Mouse (Mus musculus): ENCODE measurements around the gene Pyurf. TPM values are rescaled to one million over a fixed set of nuclear protein-coding genes. Genes with fewer than 3 reads are reported as not detected.

Pyurf gene
- 1 to 10 TPM; 3.2 TPM for polyA plus RNA-seq (2017; shearing (Covaris generic))

DNA sequence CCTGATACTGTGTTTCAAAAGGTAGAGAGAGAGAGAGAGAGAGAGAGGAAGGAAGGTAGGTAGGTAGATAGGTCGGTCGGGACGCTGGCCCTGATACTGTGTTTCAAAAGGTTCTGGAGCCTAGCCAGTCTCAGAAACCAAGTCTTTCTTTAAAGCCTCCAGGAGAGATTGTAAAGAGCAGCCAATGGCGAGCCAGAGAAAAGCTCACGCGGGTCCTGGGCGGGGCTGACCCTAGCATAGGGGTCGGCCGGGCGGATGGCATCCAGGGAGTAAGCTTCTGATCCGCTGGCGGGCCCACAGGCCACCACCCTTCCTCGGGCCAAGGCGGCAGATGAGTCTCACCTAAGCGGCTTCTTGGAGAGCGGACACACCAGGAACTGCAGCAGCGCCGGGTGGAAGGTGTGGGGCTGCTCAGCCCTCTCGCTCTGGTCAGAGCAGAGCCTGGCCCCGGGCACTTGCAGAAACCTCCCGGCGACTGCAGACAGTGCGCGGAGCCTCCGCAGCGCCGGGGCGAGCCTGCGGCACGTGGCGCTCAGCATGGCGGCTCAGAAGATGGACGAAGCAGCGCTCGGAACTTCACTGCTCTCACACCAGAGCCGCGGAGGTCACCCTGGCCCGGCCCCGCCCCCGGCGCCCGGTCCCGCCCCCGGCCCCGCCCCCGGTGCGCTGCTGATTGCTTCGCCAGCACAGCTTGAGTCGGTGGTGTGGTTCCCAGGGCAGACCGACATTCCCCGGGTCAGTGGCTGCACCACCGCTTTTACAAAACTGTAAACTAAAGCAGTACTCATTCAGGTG lies at the start of gene Pyurf:
Pyurf (minus strand) TSS at position 612 of the 795 bp plus-strand sequence.
- ATAC-seq: peak; percentile 97

DNA sequence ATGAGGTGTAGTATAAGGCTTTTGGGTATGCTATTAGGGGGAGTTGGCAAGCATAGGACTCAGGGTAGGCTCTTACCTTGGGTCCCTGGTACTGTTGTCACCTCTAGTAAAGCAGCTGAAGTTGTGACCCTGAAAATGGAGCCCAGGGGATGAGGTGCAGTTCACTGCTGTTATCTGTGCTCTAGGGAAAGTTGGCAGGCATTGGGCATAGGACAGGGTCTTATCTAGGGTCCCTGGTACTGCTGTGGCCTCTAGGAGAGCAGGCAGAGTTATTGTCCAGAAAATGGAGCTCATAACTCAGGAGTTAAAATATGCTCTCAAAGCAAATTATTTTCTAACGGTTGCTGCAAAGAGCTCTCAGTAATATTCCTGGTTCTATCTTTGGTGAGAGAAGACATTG lies 29.5 kb upstream of the Pyurf start:
- no peak for ATAC-seq

DNA sequence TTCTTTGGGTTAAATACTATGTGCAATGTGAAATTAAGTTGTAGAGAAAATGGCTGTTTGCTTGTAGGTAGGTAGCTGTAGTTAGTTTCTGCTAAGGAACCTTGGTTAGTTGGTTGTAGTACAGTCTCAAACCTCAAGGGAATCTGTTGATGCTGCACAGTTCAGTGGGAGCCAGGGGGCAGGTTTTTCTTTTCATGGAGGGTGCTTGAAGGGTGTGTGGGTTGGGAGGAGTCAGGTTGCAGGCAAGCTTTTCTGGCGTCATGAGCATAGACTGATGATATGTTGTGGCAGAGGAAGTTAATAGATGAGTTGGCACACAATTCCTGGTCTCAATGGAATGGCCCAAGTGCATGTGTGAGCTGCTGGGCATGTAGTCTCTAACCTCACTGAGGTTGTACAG lies 19.8 kb upstream of the Pyurf start:
- peak; percentile 55 for ATAC-seq

DNA sequence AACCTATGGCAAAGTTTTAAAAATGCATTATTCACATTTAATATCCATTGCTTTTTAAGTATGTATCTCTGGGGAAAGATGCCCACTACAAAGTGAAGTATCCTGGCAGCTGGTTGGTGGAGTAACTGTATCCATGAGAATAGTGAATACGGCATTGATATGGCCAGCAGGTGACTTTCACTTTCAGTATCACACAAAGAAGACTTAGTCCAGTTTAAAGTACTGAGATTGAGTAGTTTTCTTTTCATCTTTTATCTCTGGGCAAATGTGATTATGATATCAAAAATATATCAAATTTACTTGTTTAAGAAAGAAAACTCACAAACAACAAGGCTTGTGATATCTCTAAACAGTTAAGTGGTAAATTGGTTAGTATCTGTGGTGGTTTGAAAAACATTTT lies 14.8 kb upstream of the Pyurf start:
- peak; percentile 44 for ATAC-seq

DNA sequence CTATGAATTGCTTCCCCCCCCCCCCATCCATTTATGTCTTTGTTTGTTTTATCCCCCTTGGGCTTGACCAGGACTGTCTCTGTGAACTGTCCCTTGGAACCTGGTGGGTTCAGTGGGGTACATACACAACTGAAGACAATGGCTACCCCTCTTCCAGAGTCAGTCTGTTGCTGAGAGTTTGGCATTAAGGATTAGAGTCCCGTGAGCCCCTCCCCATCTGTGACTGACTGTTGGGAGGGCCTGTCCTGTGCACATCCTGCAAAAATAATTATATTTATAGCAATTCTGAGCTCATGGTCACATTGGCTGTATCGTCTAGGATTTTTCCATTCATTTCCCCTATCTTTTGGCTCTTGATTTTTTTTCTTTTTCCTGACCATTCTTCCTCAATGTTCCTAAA lies 11.8 kb upstream of the Pyurf start:
- ATAC-seq: no peak

DNA sequence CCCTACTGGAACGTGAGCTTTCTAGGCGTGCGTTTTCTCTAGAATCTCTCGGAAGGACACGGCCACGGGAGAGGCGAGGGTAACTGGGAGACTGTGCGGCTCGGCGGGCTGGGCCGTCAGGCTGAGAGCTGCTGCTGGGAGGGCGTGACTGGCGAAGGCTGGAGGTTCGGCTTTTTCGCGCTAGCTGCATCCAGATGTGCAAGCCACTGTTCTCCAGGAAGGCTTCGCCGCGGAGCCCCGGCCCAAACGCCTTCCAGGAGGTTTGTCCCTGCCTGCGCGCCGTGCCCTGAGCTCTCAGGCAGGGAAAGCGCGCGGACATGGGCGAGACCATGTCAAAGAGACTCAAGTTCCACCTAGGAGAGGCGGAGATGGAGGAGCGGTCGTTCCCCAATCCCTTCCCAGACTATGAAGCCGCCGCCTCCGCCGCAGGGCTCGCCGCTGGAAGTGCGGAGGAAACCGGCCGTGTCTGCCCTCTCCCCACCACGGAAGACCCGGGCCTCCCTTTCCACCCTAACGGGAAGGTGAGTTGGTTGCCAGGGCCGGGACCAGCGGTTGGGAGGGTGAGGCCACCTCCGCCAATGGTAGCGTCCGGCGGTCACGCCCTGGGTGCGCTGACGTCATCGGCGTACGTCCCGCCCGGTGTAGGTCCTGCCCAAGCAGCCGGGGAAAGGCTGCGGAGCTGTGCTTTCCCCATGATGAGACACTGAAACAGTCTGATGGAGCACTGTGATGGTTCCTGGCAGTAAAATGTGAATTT lies 11.0 kb upstream of the Pyurf start:
- peak; percentile 91 for ATAC-seq

DNA sequence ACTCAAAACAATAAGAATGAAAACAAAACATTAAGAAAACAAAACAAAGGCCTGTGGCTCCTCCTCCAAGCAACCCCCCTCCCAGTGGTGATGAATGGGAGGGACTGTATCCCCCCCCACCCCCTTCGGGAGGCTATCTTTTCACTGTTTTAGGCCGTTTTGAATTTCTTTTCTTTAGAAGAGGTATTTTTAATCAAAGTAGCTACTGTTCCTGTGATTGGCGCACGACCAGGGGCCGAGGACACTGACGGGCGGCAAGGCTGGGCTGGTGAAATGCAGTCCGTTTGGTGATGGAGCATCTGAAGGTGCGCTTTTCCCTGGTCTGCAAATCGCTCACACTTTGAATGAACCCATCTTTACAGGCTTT lies 10.5 kb upstream of the Pyurf start, which contains the start of gene Lancl2:
Lancl2 (plus strand) TSS at position 165 of the 367 bp plus-strand sequence.
- ATAC-seq: peak; percentile 8

DNA sequence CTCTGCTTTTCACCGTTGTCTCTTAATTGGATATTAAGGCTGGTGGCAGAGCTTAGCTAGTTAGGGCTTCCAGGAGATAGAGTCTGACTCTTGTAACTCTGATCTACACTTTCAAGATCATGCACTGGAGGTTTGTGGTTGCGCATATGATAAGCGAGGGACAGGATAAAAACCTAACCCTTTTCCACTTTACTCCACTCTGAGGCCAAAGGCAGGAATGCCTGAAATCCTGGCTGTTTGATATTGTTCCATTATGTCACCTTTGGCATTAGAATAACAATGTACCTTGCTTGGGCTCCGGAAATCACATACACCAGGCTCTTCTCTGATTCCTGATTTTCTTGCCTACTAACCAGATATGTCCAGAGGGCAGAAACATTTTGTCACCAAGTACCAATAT lies 9.8 kb upstream of the Pyurf start:
- no peak for ATAC-seq

DNA sequence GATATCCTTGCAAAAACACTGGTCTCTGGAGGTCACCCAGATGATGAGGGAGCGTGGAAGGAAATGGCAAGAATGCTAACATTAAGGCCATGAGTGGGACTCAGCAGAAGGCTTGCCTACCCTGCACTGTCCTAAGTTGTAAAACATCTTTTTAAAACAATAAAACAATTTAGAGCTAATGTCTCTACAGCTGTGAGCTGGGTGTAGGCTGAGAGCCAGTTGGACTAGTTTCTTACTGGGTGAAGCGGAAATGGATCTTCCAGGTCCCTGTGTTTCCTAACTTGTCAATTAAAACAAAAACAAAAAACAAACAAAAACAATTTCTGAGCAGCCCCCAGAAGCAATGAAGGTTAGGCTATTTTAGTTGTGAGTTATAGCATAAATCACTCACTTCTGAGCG lies 1.2 kb upstream of the Pyurf start:
- no peak for ATAC-seq

DNA sequence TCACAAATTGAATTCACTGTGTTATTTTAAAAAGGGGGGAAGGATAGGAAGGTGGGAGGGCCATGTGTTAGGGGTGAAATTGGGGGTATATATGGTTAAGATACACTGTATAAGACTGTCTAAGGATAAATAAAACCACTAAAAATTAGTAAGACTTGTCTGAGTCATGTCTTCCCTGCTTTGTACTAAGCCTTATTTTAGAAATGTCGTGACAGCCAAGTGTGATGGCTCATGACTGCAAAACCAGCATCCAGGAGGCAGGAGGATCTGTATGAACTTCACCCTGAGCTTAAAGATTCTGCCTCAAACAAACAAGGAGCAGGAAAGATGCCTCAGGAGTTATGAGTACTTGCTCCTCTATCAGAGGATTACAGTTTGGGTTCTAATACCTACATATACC lies 7.7 kb downstream of the Pyurf start:
- ATAC-seq: no peak

DNA sequence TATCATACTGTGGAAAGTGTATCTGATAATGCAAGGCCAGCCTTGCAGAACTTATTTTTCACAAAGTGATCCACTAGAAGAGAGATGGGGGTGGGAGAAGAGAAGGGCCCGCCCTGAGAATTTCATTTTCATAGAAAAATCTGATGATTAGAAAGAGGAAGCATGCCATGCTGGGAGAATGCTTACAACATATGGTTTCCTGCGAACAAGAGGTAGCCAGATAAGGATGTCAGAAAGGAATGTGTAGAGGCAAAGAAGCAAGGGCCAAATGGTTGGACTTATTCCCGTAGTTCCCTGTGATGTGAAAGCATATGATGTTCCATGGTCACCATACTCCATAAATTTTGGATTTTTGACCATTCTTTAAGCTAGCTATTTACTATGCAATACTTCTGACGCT lies 30.6 kb downstream of the Pyurf start:
- ATAC-seq: no peak

DNA sequence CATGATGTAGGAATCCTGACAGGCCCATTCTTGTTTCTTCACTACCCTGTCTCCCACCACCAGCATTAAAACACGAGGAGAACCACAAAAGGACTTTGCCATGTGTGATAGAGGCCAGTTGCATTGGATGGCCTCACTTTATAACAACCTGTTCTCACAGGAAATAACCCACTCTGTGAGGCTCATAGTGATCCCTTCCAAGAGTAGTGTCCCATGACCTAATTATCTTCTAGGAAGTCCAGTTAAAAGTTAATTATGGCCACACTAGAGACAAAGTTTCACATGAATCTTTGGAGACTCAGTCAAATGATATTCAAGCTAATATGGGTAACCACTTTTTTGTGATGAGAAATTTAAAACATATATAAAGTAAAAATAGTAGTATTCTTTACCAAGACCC lies 44.6 kb downstream of the Pyurf start:
- no peak for ATAC-seq

DNA sequence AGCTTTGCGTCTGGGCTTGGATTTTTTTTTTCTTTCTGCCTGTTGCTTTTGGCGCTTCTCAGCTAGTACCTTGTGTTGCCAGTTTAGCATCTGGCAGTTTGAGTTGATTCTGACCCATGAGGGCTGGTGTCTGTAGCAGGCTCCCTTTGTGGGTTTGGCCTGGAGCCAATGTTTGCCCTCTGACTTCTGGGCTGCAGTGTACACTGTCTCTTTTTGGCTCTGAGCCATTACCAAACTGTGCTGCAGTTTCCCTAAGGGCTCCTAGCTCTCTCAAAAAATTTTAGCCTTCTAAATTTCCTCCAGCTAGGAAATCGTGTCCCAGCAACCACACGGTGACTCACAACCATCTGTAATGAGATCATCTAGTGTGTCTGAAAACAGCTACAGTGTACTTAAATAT lies 50.1 kb downstream of the Pyurf start:
- ATAC-seq: no peak

DNA sequence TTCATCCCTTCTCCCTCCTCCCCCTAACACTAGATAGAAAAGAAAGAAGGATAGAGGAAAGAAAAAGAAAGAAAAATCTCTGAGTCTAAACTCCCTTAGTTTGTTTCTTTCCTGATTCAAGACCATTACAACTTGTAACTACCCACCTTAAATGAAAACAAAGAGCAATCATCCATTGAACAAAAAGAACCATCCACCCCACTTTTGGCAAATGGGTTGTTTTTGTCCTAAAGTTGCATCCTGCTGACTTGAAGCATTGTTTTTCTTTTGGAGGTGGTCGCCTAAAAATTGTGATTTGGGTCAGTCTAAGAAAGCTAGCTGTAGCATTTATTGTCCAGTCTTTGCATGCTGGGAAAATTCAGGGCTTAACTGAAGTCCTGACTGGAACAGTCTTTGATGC lies 52.3 kb downstream of the Pyurf start:
- no peak for ATAC-seq

Other genes starting within 250 kb of the Pyurf start
- gene Ppm1k, start 156.6 kb downstream of the Pyurf start, polyA plus RNA-seq (2017; shearing (Covaris generic)): 10 to 100 TPM; 22.8 to 27.0 TPM
- 10 to 100 TPM; 30.8 to 34.1 TPM for gene Herc6, start 111.1 kb downstream of the Pyurf start, polyA plus RNA-seq (2017; shearing (Covaris generic))
- gene Lancl2, start 10.5 kb upstream of the Pyurf start, polyA plus RNA-seq (2017; shearing (Covaris generic)): 1 to 10 TPM; 2.6 to 3.5 TPM
- gene Vopp1, start 133.1 kb upstream of the Pyurf start, polyA plus RNA-seq (2017; shearing (Covaris generic)): 10 to 100 TPM; 10.1 to 11.8 TPM
- gene Vmn1r21, start 158.3 kb upstream of the Pyurf start, polyA plus RNA-seq (2017; shearing (Covaris generic)): not detected
- not detected for gene Vmn1r22, start 215.9 kb upstream of the Pyurf start, polyA plus RNA-seq (2017; shearing (Covaris generic))
- not detected for gene Vmn1r23, start 234.8 kb upstream of the Pyurf start, polyA plus RNA-seq (2017; shearing (Covaris generic))